Mouse (Mus musculus) urinary bladder, adult 18-20 months (tissue): Measurements from ENCODE around the gene Pdcd6ip.

Experiments used
- DNase-seq, 2 experiments: peaks; one replicate each; pipeline ENCODE4 v3.0.0; 2022; ENCODE audit warnings: low spot score in 2 of 2, mixed read lengths in 2 of 2

Gene Pdcd6ip

DNA sequence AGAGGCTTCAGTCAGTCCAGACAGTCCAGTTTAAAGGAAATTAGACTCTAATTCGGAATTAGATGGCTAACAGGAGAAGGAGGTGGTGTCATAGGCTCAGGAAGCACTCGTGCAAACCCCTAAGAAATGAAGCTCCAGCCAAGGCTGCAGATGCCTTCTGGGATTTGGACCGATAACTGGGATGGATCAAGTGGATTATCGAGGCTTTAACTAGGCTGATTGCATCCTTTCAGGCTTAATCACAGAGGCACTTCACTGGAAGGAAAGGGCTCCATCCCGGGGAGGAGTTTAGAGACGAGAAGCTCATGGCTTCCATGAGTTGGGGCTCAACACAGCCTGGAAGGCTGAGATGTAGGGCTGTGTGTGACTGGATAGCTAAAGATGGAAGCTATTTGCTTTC, 84.0 kb downstream of the Pdcd6ip start:
- no peak for DNase-seq

DNA sequence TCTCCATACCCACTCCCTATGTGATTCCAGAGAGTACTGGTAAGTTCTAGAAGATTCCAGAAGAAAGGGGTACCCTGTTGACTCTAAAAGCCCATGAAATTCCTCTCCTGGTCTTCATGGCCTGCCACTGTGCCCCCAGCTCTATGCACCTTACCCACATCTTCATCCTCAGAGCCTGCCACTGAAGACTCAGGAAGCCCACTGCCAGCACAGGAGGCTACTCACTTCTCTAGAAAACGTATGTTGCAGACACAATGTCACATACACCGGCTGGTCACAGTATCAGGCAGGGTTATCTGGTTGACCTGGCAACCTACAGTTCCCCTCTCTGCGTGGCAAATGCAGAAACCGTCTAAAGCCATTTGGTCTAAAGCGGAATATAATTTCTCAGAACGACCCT, 91.0 kb downstream of the Pdcd6ip start:
- no peak for DNase-seq

DNA sequence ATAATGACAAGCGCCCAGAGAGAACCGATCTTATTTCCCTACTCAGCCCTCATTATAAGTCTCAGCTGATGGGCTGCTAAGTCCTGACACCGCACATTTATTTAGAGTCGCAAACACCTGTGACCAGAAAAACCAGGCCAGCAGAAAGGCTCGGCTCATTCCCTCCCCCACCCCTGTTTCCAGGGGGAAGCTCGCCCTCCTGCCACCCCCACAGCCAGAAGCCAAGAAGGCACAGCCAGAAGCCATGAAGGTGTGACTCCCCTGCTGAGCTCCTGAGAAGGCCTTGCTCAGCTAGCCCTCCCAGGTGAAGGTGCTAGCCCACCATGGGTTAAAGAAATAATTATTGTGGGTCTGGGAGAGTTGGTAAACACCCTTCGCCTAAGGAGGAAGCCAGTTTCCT, 97.3 kb downstream of the Pdcd6ip start:
- DNase-seq: no peak

DNA sequence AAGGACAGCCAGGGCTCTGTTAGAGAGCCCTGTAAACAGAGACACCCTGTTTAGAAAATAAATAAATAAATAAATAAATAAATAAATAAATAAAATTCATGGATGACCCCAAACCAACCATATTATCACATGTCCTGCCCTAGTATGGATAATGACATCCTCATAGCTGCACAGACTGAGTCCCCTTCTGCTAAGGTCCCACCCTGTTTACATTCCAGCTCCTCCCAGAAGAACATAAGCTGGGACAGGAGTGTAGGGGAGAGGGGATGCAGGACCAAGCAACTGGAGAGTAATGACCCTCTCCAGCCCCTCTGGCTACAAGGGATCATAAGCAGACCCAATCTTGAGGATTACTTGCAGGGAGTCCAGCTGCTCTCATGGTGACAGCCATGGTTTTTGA, 105.9 kb downstream of the Pdcd6ip start:
- no peak for DNase-seq
